Mouse (Mus musculus) spleen, postnatal 0 days (tissue): Measurements from ENCODE around the gene Rab11fip3. TPM values are rescaled to one million over a fixed set of nuclear protein-coding genes. Genes with fewer than 3 reads are reported as not detected.

Source experiments
- polyA plus RNA-seq: library from polyadenylated mRNA; unstranded; fragments of >200 nt; fragmentation: Nextera tagmentation; extraction: Ambion mirVana; gene quantifications from 2 replicates; pipeline ENCODE4 v1.2.1, GENCODE M21; 2015

Gene Rab11fip3
- polyA plus RNA-seq: 3.0 and 3.6 TPM in 2 replicates

DNA sequence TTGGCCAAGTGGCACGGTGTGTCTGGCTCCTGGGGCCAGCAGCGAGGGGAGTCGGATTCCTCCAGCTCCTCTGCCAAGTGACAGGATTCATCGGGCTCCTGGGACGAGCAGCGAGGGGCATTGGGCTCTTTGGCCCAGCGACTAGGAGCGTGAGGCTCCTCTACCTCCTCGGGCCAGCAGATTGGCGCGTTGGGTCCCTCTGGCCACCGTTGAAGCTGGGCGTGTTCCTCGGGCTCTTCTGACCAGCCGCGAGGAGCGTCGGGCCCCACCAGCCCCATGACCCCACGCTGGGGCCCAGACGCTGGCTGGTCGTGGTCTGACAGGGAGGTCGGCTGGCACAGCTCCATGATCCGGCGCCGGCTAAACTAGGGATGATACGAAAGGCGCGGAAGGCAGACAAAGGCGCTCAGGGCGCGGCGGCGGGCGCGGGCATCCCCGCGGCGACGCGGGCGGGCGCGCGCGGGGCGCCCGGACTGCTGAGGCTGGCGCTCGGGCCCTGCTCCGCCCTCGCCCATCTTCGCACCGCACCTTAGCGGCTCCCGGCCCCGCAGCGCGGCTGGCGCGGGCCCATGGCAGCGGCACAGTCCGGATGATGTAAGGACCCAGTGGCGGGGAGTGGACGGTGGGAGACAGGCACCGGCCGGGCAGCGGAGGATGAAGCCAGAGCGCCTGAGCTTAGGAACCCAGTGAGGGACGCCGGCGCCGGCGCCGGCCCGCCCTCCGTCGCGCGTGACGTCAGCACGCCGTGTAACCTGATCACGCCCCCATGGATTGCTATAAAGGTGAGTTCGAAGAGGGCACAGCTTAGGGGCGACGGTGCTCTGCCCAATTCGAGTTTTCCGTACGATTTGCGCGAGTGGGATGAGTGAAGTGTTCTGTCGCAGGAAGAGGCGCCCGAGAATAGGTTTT lies at the start of gene Rab11fip3:
Gene Rab11fip3 (minus strand): TSS at position 725 of the 909 bp plus-strand sequence.

DNA sequence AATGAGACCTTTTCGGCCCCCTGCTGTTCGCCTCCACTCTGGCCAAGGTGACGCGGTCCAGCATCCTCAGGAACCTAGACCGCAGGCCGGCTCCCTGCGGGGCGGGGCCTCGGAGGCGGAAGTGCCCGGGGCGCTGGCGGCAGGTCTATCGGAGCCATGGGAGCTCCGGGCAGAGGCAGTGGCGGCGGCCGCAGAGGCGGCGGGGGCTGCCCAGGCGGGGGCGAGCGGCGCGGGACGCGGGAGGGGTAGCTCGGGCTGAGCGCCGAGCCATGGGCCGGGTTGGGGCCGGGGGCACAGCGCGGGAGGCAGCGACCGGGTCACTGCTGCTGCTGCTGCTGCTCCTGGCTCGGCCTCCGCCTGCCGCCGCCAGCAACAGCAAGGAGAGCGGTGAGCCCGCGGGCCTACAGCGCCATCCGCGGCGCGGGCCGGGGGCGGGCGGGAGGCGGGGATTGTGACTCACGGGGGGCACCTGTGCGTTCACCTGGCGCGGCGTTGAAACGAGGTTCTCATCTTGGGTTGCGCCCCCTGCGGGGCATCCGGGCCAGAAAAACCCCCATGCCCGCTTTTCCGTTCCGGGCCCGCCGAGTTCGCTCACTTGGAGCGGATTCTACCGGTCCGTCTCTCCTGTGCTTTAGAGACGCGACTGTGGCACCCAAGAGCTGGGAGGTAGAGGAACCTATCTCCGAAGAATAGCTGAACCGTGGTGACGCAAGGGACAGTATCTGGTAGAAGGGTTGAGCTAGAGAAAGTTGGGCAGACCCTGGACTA lies 44.0 kb upstream of the Rab11fip3 start, which contains the start of gene Tmem8:
Gene Tmem8 (plus strand): TSS at position 119 of the 768 bp plus-strand sequence.

DNA sequence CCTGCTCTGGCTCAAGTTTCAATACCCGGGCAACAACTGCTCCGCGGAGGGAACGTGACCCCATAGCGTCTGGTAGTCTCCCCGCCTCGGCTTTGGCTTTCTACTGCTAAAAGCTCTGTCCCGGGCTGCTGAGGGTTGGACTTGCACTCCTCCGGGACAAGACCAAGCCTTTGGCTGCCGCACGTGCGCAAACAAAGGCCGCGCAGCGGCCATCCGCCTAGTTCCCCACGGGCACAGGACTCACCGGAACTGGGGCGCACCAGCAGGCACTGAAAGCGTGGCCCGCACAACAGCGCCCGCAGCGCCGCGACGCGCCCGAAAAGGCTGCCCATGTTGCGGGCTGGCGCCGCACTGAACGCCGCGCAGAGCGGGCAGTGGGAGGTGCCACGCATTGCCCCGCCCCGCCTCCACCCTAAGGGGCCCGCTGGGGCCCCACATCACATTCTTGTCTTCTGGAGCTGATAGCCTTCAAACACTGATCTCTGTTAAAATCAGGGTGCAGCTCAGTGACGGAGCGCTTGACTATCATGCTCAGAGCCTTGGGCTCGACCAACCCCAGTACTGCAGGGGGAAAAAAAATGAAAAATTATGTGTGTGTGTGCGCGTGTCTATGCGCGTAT lies 25.9 kb upstream of the Rab11fip3 start, which contains the start of gene Nme4:
Gene Nme4 (minus strand): TSS at position 482 of the 620 bp plus-strand sequence.

DNA sequence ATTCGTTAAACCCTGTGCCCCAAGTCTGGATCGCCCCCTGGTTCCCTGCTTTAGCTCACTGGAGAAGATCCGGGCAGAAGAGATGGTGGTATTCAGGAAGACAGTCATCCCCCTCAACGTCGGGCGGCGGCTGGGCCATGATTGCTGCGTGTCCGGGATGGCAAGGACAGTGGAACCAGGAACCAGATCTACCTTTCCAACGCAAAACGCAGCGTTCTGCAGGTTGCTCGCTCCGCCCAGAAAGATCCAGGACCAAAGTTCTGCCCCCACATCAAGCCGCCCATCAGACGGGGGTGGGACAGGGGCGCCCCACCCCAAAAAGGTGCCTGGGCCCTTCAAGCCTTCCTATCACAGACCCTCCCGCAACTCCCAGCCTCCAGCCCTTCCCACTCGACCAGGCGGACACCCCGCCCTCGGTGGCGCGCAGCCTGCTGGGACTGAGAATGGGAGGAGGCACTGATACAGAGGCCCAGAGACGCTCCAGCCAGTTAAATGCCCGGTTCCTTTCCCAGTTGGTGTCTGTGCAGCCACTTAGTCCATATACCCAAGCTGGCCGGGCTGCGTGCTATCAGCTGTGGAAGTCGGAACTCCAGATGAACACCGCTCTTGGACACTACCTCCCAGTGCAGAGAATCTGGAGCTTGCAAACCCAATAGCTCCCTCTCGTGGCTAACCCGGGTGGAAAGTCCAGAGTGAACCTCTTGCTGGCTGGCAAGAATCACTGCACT lies 20.7 kb upstream of the Rab11fip3 start, which contains the start of gene Decr2:
Gene Decr2 (minus strand): TSS at position 433 of the 728 bp plus-strand sequence.

DNA sequence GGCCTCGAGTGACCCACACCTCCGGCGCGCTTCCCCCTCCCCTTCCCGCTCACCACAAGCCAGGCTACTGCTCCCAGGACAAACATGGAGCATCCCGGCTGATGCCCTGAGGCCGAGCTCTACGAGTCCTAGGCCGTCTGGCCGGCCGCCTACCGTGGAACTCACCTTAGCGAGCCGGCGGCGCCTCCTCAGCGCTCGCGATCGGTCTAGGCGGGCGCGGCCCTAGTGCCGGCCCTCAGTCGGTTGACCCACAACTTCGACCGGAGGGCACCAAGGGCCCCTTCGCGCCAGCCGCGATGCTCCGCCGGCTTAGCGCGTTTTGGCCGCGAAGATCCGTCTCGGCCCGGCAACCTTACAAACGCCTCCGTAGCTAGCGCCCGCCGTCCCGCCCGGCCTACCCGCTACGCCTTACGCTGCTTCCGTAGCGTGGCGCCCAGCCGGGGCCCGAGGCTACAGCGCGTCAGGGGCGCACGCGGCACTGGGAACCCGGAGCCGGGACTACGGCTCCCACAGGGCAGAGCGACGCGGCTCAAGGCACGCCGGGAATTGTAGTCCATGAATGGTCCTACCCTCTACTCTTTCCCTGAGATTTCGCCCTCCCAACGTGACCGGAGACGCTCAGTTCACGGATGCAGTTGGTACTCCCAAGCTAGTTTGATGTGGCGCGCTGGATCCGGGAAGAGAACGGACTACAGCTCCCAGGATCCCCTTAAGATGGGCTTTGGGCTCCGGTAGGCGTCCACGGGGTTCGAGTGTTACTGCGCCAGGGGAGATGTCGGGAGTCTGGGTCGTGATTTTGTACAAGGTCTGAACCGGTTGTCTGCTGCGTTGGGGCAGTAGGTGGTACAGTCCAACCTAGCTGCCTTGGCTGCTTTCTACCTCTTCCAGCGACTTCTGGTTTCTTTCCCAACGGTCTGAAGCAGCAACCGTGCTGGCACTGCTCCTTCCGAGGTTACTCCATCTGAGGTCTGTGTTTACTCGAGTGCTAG lies 83.8 kb downstream of the Rab11fip3 start, which contains the start of gene Capn15:
Gene Capn15 (minus strand): TSS at position 491 of the 989 bp plus-strand sequence.

DNA sequence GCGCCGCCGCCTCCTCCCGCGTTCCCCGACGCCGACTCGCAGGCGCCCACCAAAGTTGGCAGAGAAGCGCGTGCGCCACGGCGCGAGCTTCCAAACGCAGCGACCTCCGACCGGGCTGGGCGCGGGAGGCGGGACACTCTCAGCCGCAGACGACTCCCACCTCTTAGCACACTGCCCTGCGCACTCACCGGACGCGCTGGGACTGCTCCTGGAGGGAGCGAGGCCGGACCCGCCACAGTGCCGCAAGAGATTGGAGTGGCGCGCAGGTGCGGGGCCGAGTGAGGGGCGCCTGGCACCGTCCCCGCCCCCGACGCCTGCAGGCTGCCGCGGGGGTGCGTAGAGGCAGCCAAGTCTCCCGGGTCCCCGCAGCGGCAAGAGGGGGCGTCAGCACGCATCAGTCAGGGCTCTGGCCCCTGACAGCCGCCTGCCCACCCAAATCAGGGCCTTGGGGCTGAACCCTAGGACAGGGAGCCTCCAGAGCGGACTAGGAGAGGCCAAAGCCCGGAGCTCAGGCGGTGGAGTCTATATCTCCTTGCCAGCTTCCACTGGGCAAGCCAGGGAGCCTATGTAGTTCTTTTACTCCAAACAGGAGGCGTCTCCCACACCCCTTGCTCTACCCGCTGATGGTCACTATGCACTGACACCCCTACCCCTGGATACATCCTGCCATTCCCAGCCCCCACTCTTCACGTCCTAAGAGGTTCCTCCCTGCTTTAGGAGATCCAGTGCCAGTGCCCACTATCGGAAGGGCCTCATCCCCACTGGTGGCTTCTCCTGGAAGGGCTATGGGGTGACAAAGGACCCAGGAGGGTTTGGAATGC lies 117.3 kb downstream of the Rab11fip3 start, which contains the start of gene A930017K11Rik:
Gene A930017K11Rik (minus strand): TSS at position 763 of the 821 bp plus-strand sequence.

DNA sequence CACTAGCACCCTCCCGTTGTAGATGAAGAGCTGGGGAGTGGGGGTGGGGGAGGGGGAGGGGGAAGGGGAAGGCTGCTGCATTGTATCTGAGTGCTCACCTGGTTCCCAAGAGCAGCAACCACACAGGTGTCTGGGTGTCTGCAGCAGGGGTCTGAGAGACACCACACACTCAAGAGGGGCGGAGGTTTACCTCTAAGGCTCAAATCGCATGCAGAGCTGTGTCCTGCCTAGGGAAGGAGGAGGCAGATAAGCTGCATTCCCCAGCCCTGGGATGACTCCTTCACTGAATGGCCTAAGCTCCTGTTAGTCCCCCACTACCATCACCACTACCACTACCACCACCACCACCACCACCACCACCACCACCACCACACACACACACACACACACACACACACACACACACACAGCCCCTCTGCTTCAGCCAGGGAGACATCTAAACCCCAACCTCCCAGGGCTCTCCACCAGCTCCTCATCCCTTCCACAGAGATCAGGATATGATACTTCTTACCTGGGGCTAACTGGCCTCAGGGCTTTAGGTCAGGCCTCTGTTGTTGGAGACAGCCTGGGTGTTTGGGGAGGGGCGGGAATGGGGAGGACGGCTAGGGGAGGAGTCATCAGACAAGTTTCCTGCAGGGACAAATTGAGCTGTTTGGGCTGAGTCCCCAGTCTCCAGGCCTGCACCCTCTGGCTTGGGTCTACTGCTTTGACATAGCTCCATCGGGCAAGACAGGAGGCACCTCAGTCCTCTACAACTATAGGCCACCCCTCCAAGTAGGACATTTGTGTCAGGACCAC lies 124.8 kb downstream of the Rab11fip3 start, which contains the start of the genes Pigq and Nhlrc4:
Gene Pigq (minus strand): TSS at position 571 of the 798 bp plus-strand sequence.
Gene Nhlrc4 (minus strand): TSS at position 596 of the 798 bp plus-strand sequence.

Other genes starting within 250 kb of the Rab11fip3 start
- gene Wdr24, start 245.9 kb downstream of the Rab11fip3 start, polyA plus RNA-seq: 9.9 and 11.4 TPM in 2 replicates
- gene Jmjd8, start 240.7 kb downstream of the Rab11fip3 start, polyA plus RNA-seq: 12.0 and 13.3 TPM in 2 replicates
- gene Stub1, start 236.2 kb downstream of the Rab11fip3 start, polyA plus RNA-seq: 123 and 132 TPM in 2 replicates
- 1.4 and 1.9 TPM in 2 replicates for gene Rhbdl1, start 232.3 kb downstream of the Rab11fip3 start, polyA plus RNA-seq
- 1.0 and 1.1 TPM in 2 replicates for gene Gm20683, start 227.8 kb downstream of the Rab11fip3 start, polyA plus RNA-seq
- gene Rhot2, start 224.7 kb downstream of the Rab11fip3 start, polyA plus RNA-seq: 12.9 and 13.5 TPM in 2 replicates
- 10.9 and 12.9 TPM in 2 replicates for gene Wdr90, start 208.1 kb downstream of the Rab11fip3 start, polyA plus RNA-seq
- gene Mcrip2, start 200.8 kb downstream of the Rab11fip3 start, polyA plus RNA-seq: 38.2 and 38.4 TPM in 2 replicates
- 34.2 and 34.8 TPM in 2 replicates for gene Mettl26, start 194.5 kb downstream of the Rab11fip3 start, polyA plus RNA-seq
- 0.30 and 0.38 TPM in 2 replicates for gene Wfikkn1, start 188.7 kb downstream of the Rab11fip3 start, polyA plus RNA-seq
- 7.1 and 9.0 TPM in 2 replicates for gene Rab40c, start 149.8 kb downstream of the Rab11fip3 start, polyA plus RNA-seq
- 119 and 130 TPM in 2 replicates for gene Pigq, start 124.6 kb downstream of the Rab11fip3 start, polyA plus RNA-seq
- gene Nhlrc4, start 124.6 kb downstream of the Rab11fip3 start, polyA plus RNA-seq: 7.8 and 8.1 TPM in 2 replicates
- 0.07 and 0.11 TPM in 2 replicates for gene A930017K11Rik, start 117.0 kb downstream of the Rab11fip3 start, polyA plus RNA-seq
- gene Capn15, start 83.8 kb downstream of the Rab11fip3 start, polyA plus RNA-seq: 15.0 and 15.2 TPM in 2 replicates
- gene Decr2, start 20.8 kb upstream of the Rab11fip3 start, polyA plus RNA-seq: 7.4 and 9.5 TPM in 2 replicates
- gene Nme4, start 26.0 kb upstream of the Rab11fip3 start, polyA plus RNA-seq: 70.6 and 73.3 TPM in 2 replicates
- 3.2 and 4.2 TPM in 2 replicates for gene Tmem8, start 43.7 kb upstream of the Rab11fip3 start, polyA plus RNA-seq
- 127 and 135 TPM in 2 replicates for gene Mrpl28, start 53.9 kb upstream of the Rab11fip3 start, polyA plus RNA-seq
- gene Axin1, start 69.1 kb upstream of the Rab11fip3 start, polyA plus RNA-seq: 5.7 and 7.1 TPM in 2 replicates
- gene Pdia2, start 129.5 kb upstream of the Rab11fip3 start, polyA plus RNA-seq: 71.2 and 101 TPM in 2 replicates
- 0.85 and 1.2 TPM in 2 replicates for gene Rgs11, start 133.4 kb upstream of the Rab11fip3 start, polyA plus RNA-seq
- 23.8 and 32.1 TPM in 2 replicates for gene Arhgdig, start 138.2 kb upstream of the Rab11fip3 start, polyA plus RNA-seq
- 11.5 and 15.8 TPM in 2 replicates for gene Fam234a, start 174.7 kb upstream of the Rab11fip3 start, polyA plus RNA-seq
- gene Luc7l, start 183.3 kb upstream of the Rab11fip3 start, polyA plus RNA-seq: 47.9 and 48.5 TPM in 2 replicates